Mouse (Mus musculus) hindbrain, embryonic 10.5 days (tissue): ENCODE results near the gene Vkorc1. TPM values are rescaled to one million over a fixed set of nuclear protein-coding genes. Genes with fewer than 3 reads are reported as not detected.

Source experiments
- DNase-seq: peaks from one replicate; pipeline ENCODE4 v3.0.0-alpha.2; 2017; ENCODE audit warnings: low spot score
- H3K27ac ChIP-seq: fragments of 300-500 bp; sonication (generic); 2 replicates; pipeline ENCODE4 v1.5.1; 2016; ENCODE audit warnings: mild to moderate bottlenecking, moderate library complexity
- H3K27me3 ChIP-seq: fragments of 300-500 bp; sonication (generic); 2 replicates; pipeline ENCODE4 v1.6.1; 2016; ENCODE audit warnings: mild to moderate bottlenecking; ENCODE audit not compliant: poor library complexity, insufficient read depth, severe bottlenecking
- H3K36me3 ChIP-seq: fragments of 300-500 bp; sonication (generic); 2 replicates; pipeline ENCODE4 v1.6.1; 2016; ENCODE audit warnings: mild to moderate bottlenecking, moderate library complexity
- H3K4me1 ChIP-seq: fragments of 300-500 bp; sonication (generic); replicated peaks from 2 replicates; pipeline ENCODE4 v1.6.1; 2016; ENCODE audit warnings: mild to moderate bottlenecking
- H3K4me3 ChIP-seq: fragments of 300-500 bp; sonication (generic); 2 replicates; pipeline ENCODE4 v1.5.1; 2016; ENCODE audit warnings: mild to moderate bottlenecking, moderate library complexity
- H3K9me3 ChIP-seq: fragments of 300-500 bp; sonication (generic); 2 replicates; pipeline ENCODE4 v1.6.1; 2016; ENCODE audit warnings: mild to moderate bottlenecking, moderate library complexity
- WGBS: fragments of 180-500 bp; shearing (Covaris S2); methylation state at CpG from one replicate; pipeline ENCODE4 v1.1.7; 2016; 5-methylcytosine and 5-hydroxymethylcytosine counted together
- polyA plus RNA-seq: library from polyadenylated mRNA; unstranded; fragments of >200 nt; fragmentation: Nextera tagmentation; extraction: Ambion mirVana; gene quantifications from 2 replicates; pipeline ENCODE4 v1.2.1, GENCODE M21; 2016

The Vkorc1 gene
- polyA plus RNA-seq, 1 experiment from 2014 or later: 54.7 TPM

- no peak overlapping the region for H3K27ac ChIP-seq
- H3K4me3 ChIP-seq: peak overlapping the region; percentile 9; the same call in 1 of the 2 replicates
- WGBS: 79% methylated on average over 11 of the region's 11 CpGs
- no peak for DNase-seq
- H3K4me1 ChIP-seq: peaks cover 39% of the 10 kb centered on the region
- H3K27me3 ChIP-seq: peaks cover 36% of the 10 kb centered on the region
- peaks cover 47% of the 10 kb centered on the region for H3K36me3 ChIP-seq
- H3K9me3 ChIP-seq: no peaks in the 10 kb centered on the region
These were observed 32.3 kb upstream of the Vkorc1 start for GRCm38 (mm10) chr7:127927726-127928125.

- DNase-seq: no peak
These were observed 31.4 kb upstream of the Vkorc1 start for GRCm38 (mm10) chr7:127926846-127927245.

DNA sequence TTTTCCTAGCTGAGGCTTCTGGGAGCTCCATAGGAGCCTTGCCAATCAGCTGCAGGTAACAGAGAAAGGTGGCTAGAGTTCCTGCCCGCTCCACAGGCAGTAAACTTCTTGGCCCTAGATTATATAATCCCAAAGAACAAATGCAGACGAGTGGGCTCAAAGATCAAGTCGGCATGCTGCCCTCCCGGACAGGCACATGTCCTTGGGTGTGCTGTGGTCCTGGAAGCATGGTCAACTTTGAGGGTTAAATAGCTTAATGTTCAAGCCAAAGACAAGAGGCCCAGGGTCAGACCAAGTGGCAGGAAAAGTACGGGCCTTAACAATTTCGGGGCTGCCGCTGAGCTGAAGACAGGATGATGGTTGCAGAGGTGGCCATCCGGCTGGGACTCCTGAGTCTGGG, 30.6 kb upstream of the Vkorc1 start:
- WGBS: 90% methylated on average over 8 of the region's 8 CpGs
- Histone ChIP-seq H3K4me3 (no peak overlapping the region), H3K4me1 (peaks cover 22% of the 10 kb centered on the region), H3K9me3 (no peaks in the 10 kb centered on the region), H3K27me3 (peaks cover 33% of the 10 kb centered on the region), H3K36me3 (peaks cover 64% of the 10 kb centered on the region), H3K27ac (peak overlapping the region; percentile 25; the same call in 1 of the 2 replicates)
- no peak for DNase-seq

More at GRCm38 (mm10) chr7:127926846-127927245, 31.4 kb upstream of the Vkorc1 start:
- H3K36me3 ChIP-seq: peaks cover 56% of the 10 kb centered on the region
- no peak overlapping the region; the same call in 1 of the 2 replicates for H3K27ac ChIP-seq
- peaks cover 30% of the 10 kb centered on the region for H3K4me1 ChIP-seq
- H3K4me3 ChIP-seq: no peak overlapping the region
- 89% methylated on average over 11 of the region's 11 CpGs for WGBS
- no peaks in the 10 kb centered on the region for H3K9me3 ChIP-seq
- peaks cover 36% of the 10 kb centered on the region for H3K27me3 ChIP-seq

- Histone ChIP-seq H3K27ac (peak overlapping the region; percentile 25; the same call in 1 of the 2 replicates), H3K4me3 (0 out of 2 replicates have a peak overlapping the region, but pooled peaks have one; percentile 7), H3K4me1 (peaks cover 20% of the 10 kb centered on the region), H3K36me3 (peaks cover 72% of the 10 kb centered on the region), H3K27me3 (peaks cover 27% of the 10 kb centered on the region), H3K9me3 (no peaks in the 10 kb centered on the region)
- 69% methylated on average over 5 of the region's 5 CpGs for WGBS
- DNase-seq: no peak
These were observed 29.8 kb upstream of the Vkorc1 start for GRCm38 (mm10) chr7:127925252-127925651.

DNA sequence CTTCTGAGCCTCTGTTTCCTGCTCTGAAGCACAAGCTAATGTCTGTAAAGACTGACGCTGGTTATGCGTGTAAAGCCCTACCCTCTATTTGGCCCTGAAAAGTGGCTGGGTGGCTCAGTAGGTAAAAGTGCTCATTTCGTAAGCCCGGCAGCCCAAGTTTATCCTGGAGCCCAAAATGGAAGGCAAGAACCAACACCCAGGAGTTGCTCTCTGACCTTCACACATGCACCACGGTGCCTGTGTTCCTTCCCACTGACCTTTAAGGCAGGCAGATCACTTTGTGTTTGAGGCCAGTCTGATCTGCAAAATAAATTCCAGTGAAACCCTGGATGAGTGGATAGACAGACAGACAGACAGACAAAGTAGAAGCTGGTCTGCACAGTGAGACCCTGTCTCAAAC, 28.3 kb upstream of the Vkorc1 start:
- Histone ChIP-seq H3K4me3 (no peak overlapping the region), H3K27ac (no peak overlapping the region), H3K36me3 (peaks cover 85% of the 10 kb centered on the region), H3K4me1 (peaks cover 7% of the 10 kb centered on the region; the same call in 1 of the 2 replicates), H3K9me3 (no peaks in the 10 kb centered on the region), H3K27me3 (peaks cover 12% of the 10 kb centered on the region)
- DNase-seq: no peak
- WGBS: 91% methylated on average over 5 of the region's 5 CpGs

DNA sequence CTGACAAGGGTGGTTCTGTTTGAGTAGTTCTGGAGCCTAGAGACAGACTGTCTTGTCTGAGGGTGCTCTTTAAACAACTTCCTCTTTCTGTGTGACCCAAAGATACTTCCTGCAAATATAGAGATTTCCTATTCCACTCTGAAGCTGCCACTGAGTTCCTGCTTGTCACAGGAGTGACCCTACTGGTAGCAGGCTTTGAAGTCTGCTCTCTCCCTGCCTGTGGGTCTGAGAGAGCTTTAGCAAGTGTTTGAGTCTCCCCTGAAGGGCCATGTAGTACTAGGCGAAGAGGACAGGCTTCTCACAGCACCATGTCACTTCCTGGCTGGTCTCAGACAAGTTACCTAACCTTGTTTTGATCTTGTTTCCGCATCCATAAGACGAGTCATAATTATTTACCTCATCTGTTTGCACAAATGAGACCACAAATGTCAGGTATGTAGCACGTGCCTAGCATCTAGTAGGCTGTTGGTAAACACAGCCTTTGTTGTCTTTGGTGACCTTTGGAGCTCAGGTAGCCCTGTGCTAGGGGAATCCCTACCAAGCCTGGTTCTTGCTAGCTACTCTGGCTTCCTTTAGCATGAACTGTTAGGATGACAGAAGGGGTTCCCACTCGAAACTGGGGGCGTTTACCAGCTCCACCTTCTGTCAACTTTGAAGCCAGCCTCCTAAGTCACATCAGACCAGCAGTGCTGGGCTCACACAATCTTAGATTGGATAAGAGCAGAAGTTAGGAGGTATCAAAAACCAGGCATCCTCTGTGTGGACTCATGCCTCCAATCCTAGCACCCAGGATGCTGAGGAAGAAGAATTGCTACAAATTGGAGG, 27.2 kb upstream of the Vkorc1 start:
- H3K27ac ChIP-seq: no peak overlapping the region
- DNase-seq: no peak
- 84% methylated on average over 6 of the region's 6 CpGs for WGBS
- H3K4me3 ChIP-seq: no peak overlapping the region
- H3K36me3 ChIP-seq: peaks cover 95% of the 10 kb centered on the region
- no peaks in the 10 kb centered on the region for H3K4me1 ChIP-seq
- H3K27me3 ChIP-seq: peaks cover 1% of the 10 kb centered on the region; the same call in 1 of the 2 replicates
- no peaks in the 10 kb centered on the region for H3K9me3 ChIP-seq

DNA sequence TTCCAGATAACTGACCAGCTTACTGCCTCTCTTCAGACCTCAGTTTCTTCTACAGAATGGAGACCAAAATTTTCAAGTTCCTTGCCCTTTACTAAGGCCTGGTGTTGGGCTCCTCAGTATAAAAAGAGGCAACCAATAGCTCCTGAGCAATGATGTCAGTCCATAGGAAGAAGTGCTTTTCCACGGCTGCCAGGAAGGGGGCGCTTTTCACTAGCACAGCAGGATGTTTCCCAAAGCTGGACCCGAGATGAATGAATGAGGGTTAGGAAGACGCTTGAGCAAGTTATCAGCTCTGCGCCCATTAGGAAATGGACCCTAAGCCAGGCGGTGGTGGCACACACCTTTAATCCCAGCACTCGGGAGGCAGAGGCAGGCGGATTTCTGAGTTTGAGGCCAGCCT, 26.1 kb upstream of the Vkorc1 start:
- DNase-seq: peak; percentile 28
- no peaks in the 10 kb centered on the region for H3K27me3 ChIP-seq
- 68% methylated on average over 8 of the region's 8 CpGs for WGBS
- H3K9me3 ChIP-seq: no peaks in the 10 kb centered on the region
- H3K4me3 ChIP-seq: no peak overlapping the region
- H3K27ac ChIP-seq: no peak overlapping the region
- H3K36me3 ChIP-seq: peaks cover 96% of the 10 kb centered on the region
- H3K4me1 ChIP-seq: no peaks in the 10 kb centered on the region

DNA sequence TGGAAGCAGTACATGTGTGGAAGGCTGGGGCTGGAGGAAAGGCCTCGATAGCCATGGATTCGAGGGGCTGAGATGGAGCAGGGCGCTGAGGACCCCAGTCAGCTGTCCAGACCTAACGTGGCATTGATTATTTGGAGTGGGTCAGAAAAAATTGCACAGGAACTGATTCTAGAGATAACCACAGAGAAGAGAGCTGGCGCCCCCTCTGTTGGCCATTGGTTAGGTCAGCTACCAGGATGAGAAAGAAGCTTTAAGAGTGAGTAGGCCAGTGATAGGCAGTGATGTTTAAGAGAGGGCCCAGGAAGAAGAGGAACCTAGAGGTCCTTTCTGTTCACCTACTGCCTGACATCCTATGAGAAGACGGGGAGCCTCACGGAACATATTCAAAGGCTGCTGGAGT, 23.9 kb upstream of the Vkorc1 start:
- H3K27me3 ChIP-seq: no peaks in the 10 kb centered on the region
- H3K4me3 ChIP-seq: no peak overlapping the region
- H3K4me1 ChIP-seq: no peaks in the 10 kb centered on the region
- no peak for DNase-seq
- no peaks in the 10 kb centered on the region for H3K9me3 ChIP-seq
- no peak overlapping the region for H3K27ac ChIP-seq
- peaks cover 93% of the 10 kb centered on the region for H3K36me3 ChIP-seq
- 78% methylated on average over 7 of the region's 7 CpGs for WGBS

GRCm38 (mm10) chr7:127918203-127918602, 22.8 kb upstream of the Vkorc1 start:
- Histone ChIP-seq H3K9me3 (no peaks in the 10 kb centered on the region), H3K4me1 (peaks cover under 1% of the 10 kb centered on the region), H3K4me3 (no peak overlapping the region), H3K27me3 (no peaks in the 10 kb centered on the region), H3K27ac (no peak overlapping the region), H3K36me3 (peaks cover 84% of the 10 kb centered on the region)
- WGBS: 55% methylated on average over 3 of the region's 3 CpGs
- DNase-seq: peak; percentile 43

DNA sequence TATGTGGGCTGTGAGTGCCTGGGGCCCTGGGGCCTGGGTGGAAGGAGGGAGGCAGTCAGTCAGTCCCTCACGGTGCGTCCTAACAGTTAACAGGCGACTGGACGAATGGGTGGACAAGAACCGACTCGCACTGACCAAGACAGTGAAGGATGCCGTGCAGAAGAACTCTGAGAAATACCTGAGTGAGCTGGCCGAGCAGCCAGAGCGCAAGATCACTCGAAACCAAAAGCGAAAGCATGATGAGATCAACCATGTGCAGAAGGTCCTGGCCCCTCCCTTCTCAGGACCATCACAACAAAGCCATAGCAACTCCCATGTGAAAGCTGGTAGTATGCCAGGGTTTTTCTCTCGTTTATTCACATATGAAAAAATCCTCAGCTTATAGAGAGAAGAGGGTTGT, 19.9 kb upstream of the Vkorc1 start:
- H3K27me3 ChIP-seq: no peaks in the 10 kb centered on the region
- H3K4me3 ChIP-seq: no peak overlapping the region
- H3K27ac ChIP-seq: no peak overlapping the region
- H3K9me3 ChIP-seq: no peaks in the 10 kb centered on the region
- H3K36me3 ChIP-seq: peaks cover 56% of the 10 kb centered on the region
- no peak for DNase-seq
- WGBS: 93% methylated on average over 12 of the region's 12 CpGs
- H3K4me1 ChIP-seq: peaks cover 17% of the 10 kb centered on the region

DNA sequence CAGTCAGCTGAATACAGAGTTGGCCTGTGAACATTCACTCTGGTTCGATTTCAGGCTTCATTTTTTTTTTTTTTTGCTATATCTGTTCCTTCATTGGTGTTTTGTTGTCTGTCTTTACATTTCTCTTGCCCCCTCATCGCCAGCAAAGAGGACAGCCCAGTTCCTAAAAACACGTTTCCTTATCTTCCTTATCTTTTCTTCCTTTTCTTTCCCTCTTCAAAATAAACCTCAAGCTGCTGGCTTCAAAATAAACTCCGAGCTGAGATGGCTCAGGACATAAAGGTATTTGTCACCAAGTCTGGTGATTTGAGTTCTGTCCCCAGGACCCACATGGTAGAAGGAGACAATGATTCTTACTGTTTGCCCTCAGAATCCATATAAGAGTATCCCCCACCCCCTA, 17.5 kb upstream of the Vkorc1 start:
- Histone ChIP-seq H3K27me3 (no peaks in the 10 kb centered on the region), H3K4me1 (peaks cover 17% of the 10 kb centered on the region), H3K4me3 (peak overlapping the region; percentile 99), H3K36me3 (peaks cover 57% of the 10 kb centered on the region), H3K27ac (peak overlapping the region; percentile 92), H3K9me3 (no peaks in the 10 kb centered on the region)
- no peak for DNase-seq
- WGBS: 33% methylated on average over 4 of the region's 4 CpGs

DNA sequence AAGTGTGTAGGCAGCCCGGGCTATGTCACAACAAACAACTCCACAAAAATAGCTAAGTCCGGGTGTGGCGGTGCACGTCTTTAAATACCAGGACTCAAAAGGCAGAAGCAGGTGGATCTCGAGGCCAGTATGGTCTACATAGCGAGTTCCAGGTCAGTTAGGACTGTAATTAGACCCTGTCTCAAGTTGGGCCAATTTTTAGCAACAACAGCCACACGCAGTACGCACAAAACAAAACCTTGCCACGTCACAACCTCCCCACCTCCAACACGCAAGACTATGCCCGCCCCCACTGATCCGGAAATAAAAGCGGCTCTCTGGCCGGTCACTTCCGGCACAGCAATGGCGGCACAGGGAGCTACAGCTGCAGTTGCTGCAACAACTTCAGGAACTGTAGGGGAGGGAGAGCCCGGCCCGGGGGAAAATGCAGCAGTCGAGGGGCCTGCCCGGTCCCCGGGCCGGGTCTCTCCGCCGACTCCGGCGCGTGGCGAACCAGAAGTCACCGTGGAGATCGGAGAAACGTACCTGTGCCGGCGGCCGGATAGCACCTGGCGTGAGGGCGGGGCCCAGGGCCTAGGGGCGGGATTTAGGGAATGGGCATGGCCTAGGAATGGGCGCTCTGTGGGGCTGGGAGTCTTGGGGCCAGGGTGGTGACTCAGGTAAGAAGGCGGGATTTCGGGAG, 16.9 kb upstream of the Vkorc1 start, which contains the start of gene Kat8:
Kat8 (plus strand) TSS at position 327 of the 682 bp plus-strand sequence.
- Histone ChIP-seq H3K36me3 (peaks cover 57% of the 10 kb centered on the region), H3K4me3 (peak within 1 kb of the TSS; percentile 99), H3K4me1 (peaks cover 17% of the 10 kb centered on the region), H3K27ac (peak within 1 kb of the TSS; percentile 92), H3K9me3 (no peaks in the 10 kb centered on the region), H3K27me3 (no peaks in the 10 kb centered on the region)
- DNase-seq: peak; percentile 93
- 1% methylated on average over 40 of the region's 40 CpGs for WGBS

GRCm38 (mm10) chr7:127908656-127909055, 13.2 kb upstream of the Vkorc1 start:
- Histone ChIP-seq H3K36me3 (peaks cover 53% of the 10 kb centered on the region), H3K27ac (no peak overlapping the region), H3K4me1 (peaks cover 32% of the 10 kb centered on the region), H3K9me3 (no peaks in the 10 kb centered on the region), H3K27me3 (no peaks in the 10 kb centered on the region), H3K4me3 (no peak overlapping the region)
- 86% methylated on average over 4 of the region's 4 CpGs for WGBS
- no peak for DNase-seq
